Mouse (Mus musculus): Measurements from ENCODE around the gene Olfr1451.
"Not testable (repeated sequence)": the region's sequence is repeated elsewhere in the genome, so short reads cannot be mapped to it uniquely, and the experiment has no call there.

Olfr1451 gene

GRCm38 (mm10) chr19:12994714-12995113 lies at the start of gene Olfr1451:
Olfr1451 (plus strand) TSS chr19:12995014.
- no peak for DNase-seq

DNA sequence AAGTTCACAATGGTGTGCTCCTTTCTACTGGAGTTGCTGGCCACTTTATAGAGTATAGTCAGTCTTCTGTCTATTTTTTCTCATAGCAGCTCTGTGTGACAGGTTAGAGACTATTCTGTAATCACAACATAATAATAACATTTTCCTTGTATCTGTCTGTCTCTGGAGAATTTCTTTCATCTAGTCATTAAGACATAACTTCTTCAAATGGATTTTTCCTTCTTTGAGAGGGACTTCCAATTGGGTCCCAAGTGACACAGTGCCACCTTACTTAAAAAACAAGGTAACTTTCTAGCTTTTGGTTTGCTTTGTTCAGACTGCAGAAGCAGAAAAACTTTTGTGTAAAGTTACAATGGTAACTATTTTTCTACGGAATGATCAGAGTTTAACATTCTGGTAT lies 44.9 kb upstream of the Olfr1451 start, which contains the start of gene Olfr1450:
Olfr1450 (plus strand) TSS at position 301 of the 400 bp plus-strand sequence.
- DNase-seq: no peak

DNA sequence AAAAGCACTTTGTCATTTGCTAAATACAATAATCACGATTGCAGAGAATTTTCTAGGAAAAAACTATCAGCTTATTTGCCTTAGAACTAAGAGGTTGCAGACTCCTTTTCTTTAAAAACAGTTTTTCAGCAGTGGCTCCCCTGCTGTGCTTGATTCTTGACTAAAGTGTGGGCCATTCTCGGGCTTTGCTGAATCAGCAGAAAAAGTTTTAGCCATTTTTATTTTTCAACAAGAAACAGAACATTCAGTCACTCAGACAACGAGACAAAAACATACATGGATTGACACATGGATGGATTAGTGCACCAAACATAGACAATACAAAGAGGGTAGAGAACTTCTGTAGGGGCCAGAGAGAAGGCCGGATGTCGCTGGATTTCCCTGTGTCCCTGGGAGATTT lies 24.7 kb upstream of the Olfr1451 start:
- not testable (repeated sequence) for DNase-seq

GRCm38 (mm10) chr19:12992316-12992715 lies 2.5 kb upstream of the Olfr1451 start:
- DNase-seq: not testable (repeated sequence)

- no peak for DNase-seq
Measured at GRCm38 (mm10) chr19:13028227-13028626, 33.4 kb downstream of the Olfr1451 start, which contains the start of gene Olfr1453. Olfr1453 (minus strand) TSS chr19:13028327.

Measured in kidney, adult 11 months (tissue).